Mouse (Mus musculus) kidney, embryonic 14.5 days (tissue): ENCODE results near the gene Gm14412. TPM values are rescaled to one million over a fixed set of nuclear protein-coding genes. Genes with fewer than 3 reads are reported as not detected.
"Not testable (repeated sequence)": the region's sequence is repeated elsewhere in the genome, so short reads cannot be mapped to it uniquely, and the experiment has no call there.

ENCODE experiments used
- ATAC-seq: fragments of 200-750 bp; cut with Nextera tagmentation; 2 replicates; pipeline ENCODE4 v1.8.0; 2017; ENCODE audit warnings: moderate number of reproducible peaks, mild to moderate bottlenecking, moderate TSS enrichment, moderate library complexity; ENCODE audit not compliant: low FRiP score, low TSS enrichment
- H3K27ac ChIP-seq: fragments of 300-500 bp; sonication (generic); 2 replicates; pipeline ENCODE4 v1.5.1; 2014; ENCODE audit warnings: low read depth, mild to moderate bottlenecking, low read length, moderate library complexity, mixed read lengths
- H3K27me3 ChIP-seq: fragments of 300-500 bp; sonication (generic); 2 replicates; pipeline ENCODE4 v1.6.1; 2014; ENCODE audit warnings: mild to moderate bottlenecking, low read length; ENCODE audit not compliant: control insufficient read depth, insufficient read depth
- H3K36me3 ChIP-seq: fragments of 300-500 bp; sonication (generic); 2 replicates; pipeline ENCODE4 v1.6.1; 2014; ENCODE audit warnings: low read length, mixed read lengths; ENCODE audit not compliant: control insufficient read depth, insufficient read depth
- H3K4me1 ChIP-seq: fragments of 300-500 bp; sonication (generic); 2 replicates; pipeline ENCODE4 v1.6.1; 2014; ENCODE audit warnings: low read length, mixed read lengths; ENCODE audit not compliant: control insufficient read depth, insufficient read depth
- H3K4me2 ChIP-seq: fragments of 300-500 bp; sonication (generic); replicated peaks from 2 replicates; pipeline ENCODE4 v1.6.1; 2014; ENCODE audit warnings: low read depth, mild to moderate bottlenecking, low read length
- H3K4me3 ChIP-seq: fragments of 300-500 bp; sonication (generic); 2 replicates; pipeline ENCODE4 v1.5.1; 2014; ENCODE audit warnings: mild to moderate bottlenecking, low read length
- H3K9ac ChIP-seq: fragments of 300-500 bp; sonication (generic); 2 replicates; pipeline ENCODE4 v1.6.1; 2014; ENCODE audit warnings: low read depth, mild to moderate bottlenecking, low read length, moderate library complexity
- H3K9me3 ChIP-seq: fragments of 300-500 bp; sonication (generic); 2 replicates; pipeline ENCODE4 v1.6.1; 2016; ENCODE audit warnings: low read length; ENCODE audit not compliant: control insufficient read depth
- WGBS: fragments of 180-500 bp; shearing (Covaris S2); extraction: QIAGEN DNeasy Blood & Tissue Kit; methylation state at CpG from one replicate; pipeline ENCODE4 v1.1.7; 2014; 5-methylcytosine and 5-hydroxymethylcytosine counted together
- polyA plus RNA-seq: library from polyadenylated mRNA; unstranded; fragments of >200 nt; fragmentation: Nextera tagmentation; extraction: Ambion mirVana; gene quantifications from 2 replicates; pipeline ENCODE4 v1.2.1, GENCODE M21; 2014

Gene Gm14412
- polyA plus RNA-seq, 1 experiment from 2014 or later = 0.76 TPM

DNA sequence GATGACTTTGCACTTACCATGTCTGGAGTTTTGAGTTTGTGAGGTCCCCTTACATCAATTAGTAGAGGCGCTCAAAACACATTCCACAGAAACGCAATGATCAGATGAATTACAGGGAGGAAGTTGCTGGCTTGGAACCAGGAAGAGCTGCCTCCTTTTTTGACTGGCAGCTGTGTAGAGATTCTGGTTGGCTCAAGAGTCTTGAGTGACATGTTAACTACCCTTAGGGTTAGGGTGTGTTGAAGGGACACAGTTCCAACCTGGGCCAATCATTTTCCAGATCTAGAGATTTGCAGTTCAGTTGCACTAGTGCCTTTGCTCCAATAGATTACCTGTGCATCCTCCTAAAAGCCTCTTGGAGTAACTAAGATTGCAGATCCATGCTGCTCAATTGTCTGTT, 51.9 kb downstream of the Gm14412 start:
- not testable (repeated sequence) for H3K27ac ChIP-seq

DNA sequence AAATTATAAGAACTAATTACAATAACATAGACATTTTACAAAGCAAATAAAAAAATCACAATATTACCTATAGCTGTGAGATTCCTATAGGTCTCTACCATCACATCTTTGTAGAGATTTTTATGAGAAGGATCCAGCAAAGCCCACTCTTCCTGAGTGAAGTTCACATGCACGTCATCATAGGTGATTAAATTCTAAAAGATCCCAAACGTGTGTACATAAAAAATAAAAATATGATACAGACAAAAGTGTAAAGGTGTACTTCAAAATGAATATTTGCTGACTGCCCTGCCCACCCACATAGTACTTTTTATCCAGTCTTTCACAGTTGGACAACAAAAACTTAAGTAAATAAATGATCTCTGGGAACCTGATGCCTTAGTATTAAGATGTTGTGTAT, 57.2 kb downstream of the Gm14412 start, which contains the start of gene Gm14409:
TSS of gene Gm14409 (minus strand) at position 101 of the 400 bp plus-strand sequence.
- not testable (repeated sequence) for H3K4me3 ChIP-seq, H3K4me2 ChIP-seq, H3K4me1 ChIP-seq, H3K36me3 ChIP-seq, H3K9ac ChIP-seq, H3K27ac ChIP-seq, ATAC-seq, H3K27me3 ChIP-seq, H3K9me3 ChIP-seq
- WGBS = no CpG with 5 or more reads among the region's 2 CpGs

More for the DNA sequence above, 51.9 kb downstream of the Gm14412 start:
- H3K36me3 ChIP-seq, H3K27me3 ChIP-seq, H3K4me3 ChIP-seq, H3K4me2 ChIP-seq, H3K9me3 ChIP-seq, H3K4me1 ChIP-seq, ATAC-seq, H3K9ac ChIP-seq: not testable (repeated sequence)
- 89% methylated on average over 2 of the region's 2 CpGs for WGBS

Other genes starting within 250 kb of the Gm14412 start
- 0.39 TPM in 1 of 2 replicates, not detected in the other for gene Gm14401, start 250.0 kb downstream of the Gm14412 start, polyA plus RNA-seq
- gene Gm14410, start 117.9 kb downstream of the Gm14412 start, polyA plus RNA-seq = 27.1 and 30.2 TPM in 2 replicates
- not detected in 2 replicates for gene Gm14409, start 57.3 kb downstream of the Gm14412 start, polyA plus RNA-seq
- gene Gm14418, start 74.0 kb upstream of the Gm14412 start, polyA plus RNA-seq = 10.9 and 14.2 TPM in 2 replicates
- gene Zfp970, start 140.4 kb upstream of the Gm14412 start, polyA plus RNA-seq = 12.7 and 18.6 TPM in 2 replicates
- 6.1 and 9.8 TPM in 2 replicates for gene Gm14403, start 173.9 kb upstream of the Gm14412 start, polyA plus RNA-seq